Comparison of ENCODE assay signal across 8 mouse cellular contexts in the genomic region with DNA sequence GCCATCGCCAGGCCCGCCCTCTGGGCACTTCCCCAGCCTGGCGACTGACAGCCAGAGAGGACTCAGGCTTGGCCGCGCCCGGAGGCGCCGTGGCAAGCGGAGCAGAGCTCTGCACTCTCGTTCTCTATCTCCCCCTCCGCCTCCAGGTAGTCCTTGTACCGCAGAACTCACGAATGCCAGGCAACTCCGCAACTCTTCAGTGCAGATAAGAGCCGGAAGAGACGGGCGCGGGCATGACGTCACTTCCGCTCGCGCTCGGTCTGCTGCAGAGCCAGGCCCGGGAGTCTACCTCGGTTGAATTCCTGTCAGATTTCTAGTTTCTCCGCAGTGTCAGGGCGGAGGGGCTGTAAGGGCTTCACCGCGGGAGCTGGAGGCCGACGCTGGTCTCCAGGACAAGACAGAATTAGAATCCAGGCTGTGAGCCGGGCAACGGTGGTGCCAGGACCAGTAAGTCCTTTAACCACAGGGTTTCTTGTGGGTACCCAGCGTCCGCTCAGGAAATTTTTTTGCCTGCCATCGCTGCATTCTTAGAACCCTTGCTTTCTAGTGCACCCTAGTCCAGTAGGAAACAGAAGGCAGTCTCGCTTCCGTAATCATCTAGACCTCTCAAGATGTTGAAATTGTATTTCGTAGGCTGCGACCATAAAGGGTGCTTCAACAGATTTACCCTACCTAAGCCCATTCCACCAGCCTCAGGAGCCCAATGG. TPM values are rescaled to one million over a fixed set of nuclear protein-coding genes. Genes with fewer than 3 reads are reported as not detected.
DNase-seq lines count a peak whose midpoint lies in the region; ATAC-seq and TF ChIP-seq lines count a peak whose summit lies in the region.

A gene (minus strand): TSS at position 220 of the 707 bp plus-strand sequence.

- DNase-seq in ES-E14 (ENCODE audit: low read depth, low spot score) = peak; percentile 69
- DNase-seq in cerebellum, adult 11-12 months = peak; percentile 88
- DNase-seq in heart, postnatal 4 days = peak; percentile 84
- peak; percentile 75 to 83 for DNase-seq in layer of hippocampus, adult 8-10 months (ENCODE audit: low spot score in 2 of 2)
- peak; percentile 72 for DNase-seq in ovary, adult 18-20 months (ENCODE audit: low spot score)
- DNase-seq in thymus, postnatal 0 days (ENCODE audit: low spot score) = peak; percentile 95

- peak within 1 kb of the TSS; percentile 90 for H3K9ac ChIP-seq in ES-E14 (ENCODE audit: insufficient read depth, low read depth, low read length, poor library complexity, severe bottlenecking)
- peak within 1 kb of the TSS; percentile 86 for H3K9ac ChIP-seq in forebrain, embryonic 16.5 days (replicated peaks; ENCODE audit: low read depth, low read length)
- peak within 1 kb of the TSS; percentile 85 for H3K9ac ChIP-seq in lung, embryonic 15.5 days

- H3K36me3 ChIP-seq in ES-E14 (ENCODE audit: control insufficient read depth, insufficient read depth, low read length, poor library complexity, severe bottlenecking) = peaks cover 3% of the 10 kb centered on the region; the same call in 1 of the 2 replicates
- peaks cover 13% of the 10 kb centered on the region for H3K36me3 ChIP-seq in forebrain, embryonic 16.5 days (ENCODE audit: control insufficient read depth, insufficient read depth)
- peaks cover 20% of the 10 kb centered on the region for H3K36me3 ChIP-seq in lung, embryonic 15.5 days

- H3K4me3 ChIP-seq in ES-E14 (ENCODE audit: insufficient read depth in 1 of 2, low read depth in 1 of 2, low read length in 2 of 2, poor library complexity in 1 of 2, severe bottlenecking in 1 of 2) = peak within 1 kb of the TSS; percentile 90 to 99
- peak within 1 kb of the TSS; percentile 64 for H3K4me3 ChIP-seq in forebrain, embryonic 16.5 days (replicated peaks; ENCODE audit: low read length)
- peak within 1 kb of the TSS; percentile 88 for H3K4me3 ChIP-seq in lung, embryonic 15.5 days

- H3K9me3 ChIP-seq in ES-E14 (ENCODE audit: control insufficient read depth, insufficient read depth, low read depth, low read length) = no peaks in the 10 kb centered on the region
- no peaks in the 10 kb centered on the region for H3K9me3 ChIP-seq in forebrain, embryonic 16.5 days (ENCODE audit: control insufficient read depth, low read length)
- H3K9me3 ChIP-seq in lung, embryonic 15.5 days = no peaks in the 10 kb centered on the region

- 1% methylated on average over 40 of the region's 40 CpGs for WGBS in forebrain, embryonic 16.5 days
- WGBS in lung, embryonic 15.5 days = under 1% methylated on average over 40 of the region's 40 CpGs

- no peaks in the 10 kb centered on the region for H3K27me3 ChIP-seq in forebrain, embryonic 16.5 days (replicated peaks; ENCODE audit: control insufficient read depth, insufficient read depth, low read length)
- no peaks in the 10 kb centered on the region for H3K27me3 ChIP-seq in lung, embryonic 15.5 days

- peak; percentile 98 for ATAC-seq in forebrain, embryonic 16.5 days
- ATAC-seq in lung, embryonic 15.5 days (ENCODE audit: borderline replicate concordance, extremely low read depth, low FRiP score, low TSS enrichment) = peak; percentile 97

- H3K27ac ChIP-seq in ES-E14 (ENCODE audit: insufficient read depth, low read depth, low read length, poor library complexity, severe bottlenecking) = peak within 1 kb of the TSS; percentile 16; the same call in 1 of the 2 replicates
- H3K27ac ChIP-seq in forebrain, embryonic 16.5 days (ENCODE audit: low read length) = peak within 1 kb of the TSS; percentile 91
- H3K27ac ChIP-seq in lung, embryonic 15.5 days = peak within 1 kb of the TSS; percentile 98

- H3K4me1 ChIP-seq in ES-E14 (ENCODE audit: control insufficient read depth in 2 of 2, insufficient read depth in 2 of 2, low read length in 2 of 2, poor library complexity in 1 of 2) = no peaks in the 10 kb centered on the region
- H3K4me1 ChIP-seq in forebrain, embryonic 16.5 days (replicated peaks; ENCODE audit: control insufficient read depth, insufficient read depth, low read length) = peaks cover 35% of the 10 kb centered on the region
- peaks cover 15% of the 10 kb centered on the region for H3K4me1 ChIP-seq in lung, embryonic 15.5 days

- peak within 1 kb of the TSS; percentile 86 for H3K4me2 ChIP-seq in forebrain, embryonic 16.5 days (ENCODE audit: low read length)
- peak within 1 kb of the TSS; percentile 80 for H3K4me2 ChIP-seq in lung, embryonic 15.5 days

- in situ Hi-C loops in ES-E14 (cut with MboI; ENCODE audit: low sequenced_read_pairs in 2 of 2, unreplicated experiment in 2 of 2) = no loop called here

TF ChIP-seq in ES-E14, 5 proteins besides CTCF, POLR2A, EP300 and RAD21:
- TF ChIP-seq CHD2 (IDR thresholded peaks at IDR 0.05; ENCODE audit: low read depth, low read length) (no peak), MAFK (IDR thresholded peaks at IDR 0.05; ENCODE audit: insufficient read depth, low read depth, low read length) (no peak), HCFC1 (IDR thresholded peaks at IDR 0.05; ENCODE audit: borderline replicate concordance, insufficient read depth, low read length) (peak; percentile 55; the same call in 1 of the 2 replicates)

RNA-seq across cellular contexts. Expression of the gene that starts here (rescaled TPM):
- 9.1 and 10.9 TPM in 2 replicates for total RNA-seq in ES-E14 (2012; rRNA removed)
- 35.7 and 36.7 TPM in 2 replicates for polyA plus RNA-seq in forebrain, embryonic 16.5 days (2015; fragmentation: Nextera tagmentation; extraction: Ambion mirVana)
- total RNA-seq in heart, postnatal 4 days (2021) = 10 to 100 TPM in 1 of 2 experiments, 1 to 10 TPM in 1; 9.5 to 10.6 TPM
- total RNA-seq in layer of hippocampus, adult 8-10 months (2022) = 10 to 100 TPM; 26.3 to 34.1 (median 29.9) TPM
- polyA plus RNA-seq in lung, embryonic 15.5 days (2015; fragmentation: Nextera tagmentation; extraction: Ambion mirVana) = 19.2 and 22.8 TPM in 2 replicates
- polyA plus RNA-seq in thymus, postnatal 0 days (2015; fragmentation: Nextera tagmentation; extraction: Ambion mirVana) = 14.7 and 18.1 TPM in 2 replicates

Comparison
In these comparisons a context has a peak if more than half of its experiments do, and no peak if none do; other contexts are left out.
1. Peak in every context shown above with its lines: DNase-seq, ATAC-seq, H3K4me3 ChIP-seq and H3K27ac ChIP-seq.
2. H3K27ac ChIP-seq: peak in every context shown above with its lines; median percentile 98 in lung, embryonic 15.5 days; 91 in forebrain, embryonic 16.5 days; 16 in ES-E14.